Mouse (Mus musculus) heart, embryonic 11.5 days (tissue): Measurements from ENCODE around the gene Dnah11. TPM values are rescaled to one million over a fixed set of nuclear protein-coding genes. Genes with fewer than 3 reads are reported as not detected.

Experiments used
- ATAC-seq: fragments of 200-750 bp; cut with Nextera tagmentation; replicated peaks from 2 replicates; pipeline ENCODE4 v1.8.0; 2017; ENCODE audit warnings: moderate library complexity; ENCODE audit not compliant: insufficient number of reproducible peaks, low FRiP score, low TSS enrichment
- H3K27ac ChIP-seq: fragments of 300-500 bp; sonication (generic); 2 replicates; pipeline ENCODE4 v1.5.1; 2014; ENCODE audit warnings: mild to moderate bottlenecking, low read depth, low read length
- H3K27me3 ChIP-seq: fragments of 300-500 bp; sonication (generic); 2 replicates; pipeline ENCODE4 v1.6.1; 2014; ENCODE audit warnings: mild to moderate bottlenecking, low read length, mixed read lengths; ENCODE audit not compliant: control insufficient read depth, insufficient read depth
- H3K36me3 ChIP-seq: fragments of 300-500 bp; sonication (generic); 2 replicates; pipeline ENCODE4 v1.6.1; 2014; ENCODE audit warnings: mild to moderate bottlenecking, low read length, moderate library complexity, mixed read lengths; ENCODE audit not compliant: control insufficient read depth, insufficient read depth
- H3K4me1 ChIP-seq: fragments of 300-500 bp; sonication (generic); 2 replicates; pipeline ENCODE4 v1.6.1; 2014; ENCODE audit warnings: low read length; ENCODE audit not compliant: control insufficient read depth, insufficient read depth
- H3K4me2 ChIP-seq: fragments of 300-500 bp; sonication (generic); 2 replicates; pipeline ENCODE4 v1.6.1; 2014; ENCODE audit warnings: mild to moderate bottlenecking, moderate library complexity
- H3K4me3 ChIP-seq: fragments of 300-500 bp; sonication (generic); 2 replicates; pipeline ENCODE4 v1.5.1; 2014; ENCODE audit warnings: low read depth, low read length
- H3K9ac ChIP-seq: fragments of 300-500 bp; sonication (generic); 2 replicates; pipeline ENCODE4 v1.6.1; 2014; ENCODE audit warnings: mild to moderate bottlenecking, low read depth, low read length, moderate library complexity
- H3K9me3 ChIP-seq: fragments of 300-500 bp; sonication (generic); replicated peaks from 2 replicates; pipeline ENCODE4 v1.6.1; 2016; ENCODE audit warnings: low read length; ENCODE audit not compliant: control insufficient read depth
- WGBS: fragments of 180-500 bp; shearing (Covaris S2); extraction: QIAGEN DNeasy Blood & Tissue Kit; methylation state at CpG from one replicate; pipeline ENCODE4 v1.1.7; 2014; ENCODE audit not compliant: insufficient replicate concordance; 5-methylcytosine and 5-hydroxymethylcytosine counted together
- polyA plus RNA-seq: library from polyadenylated mRNA; unstranded; fragments of >200 nt; fragmentation: Nextera tagmentation; extraction: Ambion mirVana; gene quantifications from 2 replicates; pipeline ENCODE4 v1.2.1, GENCODE M21; 2014

The Dnah11 gene
- polyA plus RNA-seq = 0.04 TPM in 1 of 2 replicates, not detected in the other

DNA sequence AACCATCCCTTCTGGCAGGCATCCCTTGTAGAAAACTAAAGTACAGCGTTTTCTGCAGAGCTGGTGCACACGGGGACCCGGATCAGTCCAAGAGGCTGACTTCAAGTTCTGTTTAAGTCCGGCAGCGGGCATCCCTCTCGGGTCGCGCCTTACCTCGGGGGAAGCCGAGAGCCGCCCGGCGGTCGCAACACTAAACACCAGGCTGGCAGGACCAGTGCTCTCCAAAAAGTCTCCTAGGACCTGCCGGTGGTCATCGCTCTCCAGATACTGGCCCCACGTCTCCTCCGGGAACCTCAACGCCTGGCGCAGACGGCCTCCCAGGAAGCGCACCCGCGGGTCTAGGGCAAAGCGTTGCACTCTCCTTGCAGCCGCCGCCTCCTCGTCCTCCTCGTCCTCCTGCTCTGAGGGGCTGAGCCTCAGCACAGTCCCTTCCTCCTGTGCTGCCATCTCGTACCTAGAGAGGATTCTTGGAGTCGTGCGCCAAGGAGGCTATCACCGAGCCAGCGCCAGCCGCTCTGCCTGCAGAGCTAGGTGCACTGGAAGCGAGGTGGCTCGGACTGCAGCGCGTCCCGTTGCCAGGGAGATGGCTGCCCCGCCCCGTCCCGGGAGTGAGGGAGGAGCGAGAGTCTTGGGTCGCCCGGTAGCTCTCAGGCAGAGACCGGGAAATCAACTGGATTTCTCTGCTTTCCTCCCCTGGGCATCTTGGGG lies at the start of gene Dnah11:
Gene Dnah11, minus strand, starts transcription at position 658 of the 708 bp plus-strand sequence.
- WGBS = under 1% methylated on average over 47 of the region's 47 CpGs
- no peaks in the 10 kb centered on the region for H3K9me3 ChIP-seq
- H3K4me1 ChIP-seq = no peaks in the 10 kb centered on the region
- no peak within 1 kb of the TSS for H3K27ac ChIP-seq
- peak within 1 kb of the TSS; percentile 54 for H3K4me3 ChIP-seq
- H3K4me2 ChIP-seq = peak within 1 kb of the TSS; percentile 97
- H3K36me3 ChIP-seq = no peaks in the 10 kb centered on the region
- H3K9ac ChIP-seq = no peak within 1 kb of the TSS
- ATAC-seq = peak; percentile 87
- peaks cover 22% of the 10 kb centered on the region for H3K27me3 ChIP-seq

DNA sequence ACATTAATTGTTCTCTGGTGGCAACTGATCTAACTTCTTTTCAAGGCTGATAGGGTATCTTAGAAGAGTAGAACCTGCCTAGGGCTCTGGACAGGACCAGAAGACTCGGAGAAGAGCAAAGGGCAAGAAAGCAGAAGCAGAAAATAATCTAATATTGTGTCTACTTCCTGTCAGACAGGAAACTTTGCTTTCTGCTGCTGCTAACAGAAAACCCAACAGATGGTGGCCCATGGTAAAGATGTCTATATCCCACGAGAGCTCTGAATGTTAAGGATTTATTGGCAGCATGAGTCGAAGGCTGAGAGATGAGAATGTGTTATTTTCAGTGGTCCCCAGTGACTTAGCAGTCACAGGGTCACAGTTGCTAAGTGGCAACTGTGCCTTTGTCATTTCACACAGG lies 22.3 kb upstream of the Dnah11 start:
- Histone ChIP-seq H3K9me3 (no peaks in the 10 kb centered on the region), H3K9ac (no peak overlapping the region), H3K36me3 (no peaks in the 10 kb centered on the region), H3K4me1 (no peaks in the 10 kb centered on the region), H3K27ac (no peak overlapping the region), H3K4me2 (no peak overlapping the region), H3K27me3 (no peaks in the 10 kb centered on the region), H3K4me3 (no peak overlapping the region)
- 51% methylated on average over 3 of the region's 3 CpGs for WGBS
- no peak for ATAC-seq

DNA sequence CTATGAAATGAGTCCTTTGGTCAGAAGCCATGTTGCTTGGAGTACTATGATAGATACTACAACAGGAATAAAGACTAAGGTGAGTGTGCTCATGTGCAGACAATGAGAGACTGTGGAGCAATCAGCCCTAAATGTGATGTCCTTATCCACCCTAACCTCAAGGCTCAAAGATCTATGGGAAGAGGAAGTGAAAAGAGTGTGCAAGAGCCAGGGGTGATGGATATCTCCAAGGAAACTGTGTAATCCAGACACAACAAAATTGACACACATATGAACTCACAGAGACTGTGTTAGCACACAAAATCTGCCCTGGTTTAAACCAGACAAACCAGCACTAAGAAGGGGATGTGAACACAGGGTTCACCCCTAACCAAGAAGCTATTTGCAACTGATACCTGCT lies 21.2 kb upstream of the Dnah11 start:
- Histone ChIP-seq H3K4me2 (no peak overlapping the region), H3K27ac (no peak overlapping the region), H3K9me3 (no peaks in the 10 kb centered on the region), H3K9ac (no peak overlapping the region), H3K36me3 (no peaks in the 10 kb centered on the region), H3K27me3 (no peaks in the 10 kb centered on the region), H3K4me3 (no peak overlapping the region), H3K4me1 (no peaks in the 10 kb centered on the region)
- no peak for ATAC-seq

DNA sequence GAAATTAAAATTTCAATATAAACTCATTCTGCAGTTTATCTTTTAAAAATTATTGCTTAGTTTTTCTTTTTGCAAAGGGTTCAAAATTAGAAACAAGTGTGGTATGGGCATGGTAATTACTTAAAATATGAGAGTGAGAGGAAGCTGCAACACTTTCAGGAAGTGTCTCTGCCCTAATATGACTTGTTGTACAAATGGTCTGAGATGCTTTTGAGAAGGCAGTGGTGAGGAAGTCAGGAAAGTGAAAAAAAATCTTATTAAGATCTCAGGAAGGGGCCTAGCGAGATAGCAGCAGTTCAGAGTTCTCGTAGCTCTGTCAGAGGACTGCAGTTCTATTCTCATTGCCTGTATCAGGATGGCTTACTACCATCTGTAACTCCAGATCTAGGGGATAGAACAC lies 13.3 kb upstream of the Dnah11 start:
- H3K4me3 ChIP-seq = no peak overlapping the region
- no peaks in the 10 kb centered on the region for H3K27me3 ChIP-seq
- no peaks in the 10 kb centered on the region for H3K9me3 ChIP-seq
- H3K4me2 ChIP-seq = no peak overlapping the region
- H3K9ac ChIP-seq = no peak overlapping the region
- 74% methylated on average over 2 of the region's 2 CpGs for WGBS
- H3K36me3 ChIP-seq = no peaks in the 10 kb centered on the region
- no peaks in the 10 kb centered on the region for H3K4me1 ChIP-seq
- ATAC-seq = no peak
- no peak overlapping the region for H3K27ac ChIP-seq

DNA sequence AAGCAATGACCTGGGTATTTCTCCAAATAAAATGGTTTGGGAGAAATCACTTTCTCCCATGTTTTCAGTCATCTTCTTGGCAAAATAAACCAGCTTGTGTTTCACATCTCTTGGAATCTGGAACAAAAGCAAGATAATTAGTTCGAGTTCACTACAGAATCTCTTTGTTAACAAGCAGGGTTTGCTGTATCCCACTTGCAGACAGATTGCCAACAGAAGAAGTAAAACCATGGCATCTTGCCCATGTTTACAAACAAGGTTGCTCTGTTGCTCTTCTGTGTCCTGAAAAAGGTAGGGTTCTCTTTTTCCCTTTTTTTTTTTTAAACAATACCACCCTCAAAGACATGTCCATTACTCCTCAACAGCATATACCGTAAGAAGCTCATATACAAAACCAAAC lies 2.3 kb downstream of the Dnah11 start:
- Histone ChIP-seq H3K9ac (no peak overlapping the region), H3K4me2 (no peak overlapping the region), H3K36me3 (no peaks in the 10 kb centered on the region), H3K27me3 (peaks cover 22% of the 10 kb centered on the region), H3K4me3 (no peak overlapping the region), H3K9me3 (no peaks in the 10 kb centered on the region), H3K4me1 (no peaks in the 10 kb centered on the region), H3K27ac (no peak overlapping the region)
- WGBS = 62% methylated on average over 2 of the region's 2 CpGs
- ATAC-seq = no peak

DNA sequence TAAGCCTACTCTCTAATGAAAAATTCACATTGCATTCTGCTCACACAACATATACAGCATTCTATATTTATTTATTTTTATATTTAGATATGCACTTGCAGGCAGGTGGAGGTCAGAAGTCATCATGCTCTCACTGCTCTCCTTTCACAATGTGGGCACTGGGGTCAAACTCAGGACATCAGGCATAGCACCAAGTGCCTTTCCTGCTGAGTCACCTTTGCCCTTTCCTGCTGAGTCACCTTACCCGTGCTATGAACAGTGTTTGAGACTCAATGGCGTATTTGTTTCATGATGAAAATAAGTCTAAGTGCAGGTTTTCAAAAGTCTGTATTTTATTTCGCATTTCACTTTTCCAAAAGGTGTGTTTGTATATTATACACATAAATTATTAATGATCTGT lies 9.3 kb downstream of the Dnah11 start:
- H3K4me1 ChIP-seq = 0 out of 2 replicates have a peak, but pooled peaks cover 9% of the 10 kb centered on the region
- no peak for ATAC-seq
- no peak overlapping the region for H3K9ac ChIP-seq
- WGBS = 78% methylated on average over 3 of the region's 3 CpGs
- H3K36me3 ChIP-seq = no peaks in the 10 kb centered on the region
- no peak overlapping the region for H3K4me3 ChIP-seq
- H3K27ac ChIP-seq = no peak overlapping the region
- H3K4me2 ChIP-seq = no peak overlapping the region
- no peaks in the 10 kb centered on the region for H3K9me3 ChIP-seq
- no peaks in the 10 kb centered on the region for H3K27me3 ChIP-seq

DNA sequence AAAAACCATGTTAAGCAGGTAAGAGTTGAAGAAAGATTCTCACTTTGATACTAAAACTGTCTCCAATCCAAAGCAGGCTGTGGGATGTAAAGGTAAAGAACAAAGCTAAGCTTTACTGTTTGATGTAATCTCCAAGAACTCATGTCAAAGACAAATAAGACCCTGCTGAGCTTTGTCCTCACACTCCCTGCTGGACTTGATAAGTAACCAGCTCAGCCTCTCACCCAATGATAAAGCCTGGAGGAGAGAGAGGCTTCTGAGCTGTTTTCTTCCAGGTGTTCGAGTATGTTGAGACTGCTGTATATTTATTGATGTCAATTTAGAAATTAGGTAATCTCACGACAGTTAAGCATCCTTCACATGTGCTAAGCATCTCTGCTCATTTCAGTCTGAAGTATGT lies 11.2 kb downstream of the Dnah11 start:
- no peak overlapping the region for H3K9ac ChIP-seq
- WGBS = 23% methylated on average over 2 of the region's 2 CpGs
- H3K4me2 ChIP-seq = no peak overlapping the region
- H3K9me3 ChIP-seq = no peaks in the 10 kb centered on the region
- ATAC-seq = no peak
- no peaks in the 10 kb centered on the region for H3K36me3 ChIP-seq
- no peaks in the 10 kb centered on the region for H3K27me3 ChIP-seq
- H3K4me3 ChIP-seq = no peak overlapping the region
- no peak overlapping the region for H3K27ac ChIP-seq
- H3K4me1 ChIP-seq = 0 out of 2 replicates have a peak, but pooled peaks cover 9% of the 10 kb centered on the region

DNA sequence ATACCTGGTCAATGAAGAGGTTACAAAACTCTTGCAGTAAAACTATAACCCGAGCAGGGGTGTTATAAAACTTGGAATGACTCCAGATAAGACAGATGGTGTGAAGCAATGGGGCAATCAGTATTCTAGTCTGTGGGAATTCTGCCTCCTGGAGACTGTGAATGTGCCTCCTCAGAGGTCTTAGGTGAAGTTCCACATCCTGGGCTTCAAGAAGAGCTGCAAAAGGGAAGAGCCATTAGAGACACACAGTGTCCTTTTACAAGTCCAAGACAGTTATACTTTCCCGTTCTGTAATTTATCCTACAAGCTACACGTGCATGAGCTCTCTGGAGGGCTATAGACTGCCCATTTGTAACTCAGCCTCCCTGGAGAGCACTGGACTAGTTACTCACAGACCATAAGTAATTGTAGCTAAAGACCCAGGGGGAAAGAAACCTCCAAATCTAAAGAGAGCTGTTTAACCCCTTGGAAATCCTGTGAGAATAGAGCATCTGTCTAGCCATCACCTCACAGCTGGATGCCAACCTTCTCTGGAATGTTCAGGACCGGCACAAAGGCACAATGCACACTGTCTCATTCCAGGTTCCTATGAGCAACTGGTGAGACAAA lies 11.9 kb downstream of the Dnah11 start:
- 0 out of 2 replicates have a peak, but pooled peaks cover 9% of the 10 kb centered on the region for H3K4me1 ChIP-seq
- no peaks in the 10 kb centered on the region for H3K27me3 ChIP-seq
- 29% methylated on average over 4 of the region's 4 CpGs for WGBS
- H3K4me3 ChIP-seq = no peak overlapping the region
- ATAC-seq = no peak
- no peak overlapping the region for H3K9ac ChIP-seq
- H3K4me2 ChIP-seq = no peak overlapping the region
- no peaks in the 10 kb centered on the region for H3K9me3 ChIP-seq
- H3K36me3 ChIP-seq = no peaks in the 10 kb centered on the region
- no peak overlapping the region for H3K27ac ChIP-seq
